Mouse (Mus musculus) forebrain, embryonic 11.5 days (tissue): ENCODE measurements around the gene Cyp2c70. TPM values are rescaled to one million over a fixed set of nuclear protein-coding genes. Genes with fewer than 3 reads are reported as not detected.
"Not testable (repeated sequence)": the region's sequence is repeated elsewhere in the genome, so short reads cannot be mapped to it uniquely, and the experiment has no call there.

ENCODE experiments used
- ATAC-seq: fragments of 200-750 bp; cut with Nextera tagmentation; replicated peaks from 2 replicates; pipeline ENCODE4 v1.8.0; 2017; ENCODE audit warnings: moderate TSS enrichment; ENCODE audit not compliant: low FRiP score
- DNase-seq: peaks from one replicate; pipeline ENCODE4 v3.0.0-alpha.2; 2017; ENCODE audit warnings: low spot score
- H3K27ac ChIP-seq: fragments of 300-500 bp; sonication (generic); 2 replicates; pipeline ENCODE4 v1.5.1; 2014; ENCODE audit warnings: low read depth, low read length
- H3K27me3 ChIP-seq: fragments of 300-500 bp; sonication (generic); 2 replicates; pipeline ENCODE4 v1.6.1; 2014; ENCODE audit warnings: mild to moderate bottlenecking, low read length, mixed read lengths; ENCODE audit not compliant: control insufficient read depth, insufficient read depth
- H3K36me3 ChIP-seq: fragments of 300-500 bp; sonication (generic); 2 replicates; pipeline ENCODE4 v1.6.1; 2014; ENCODE audit warnings: mild to moderate bottlenecking, low read length, moderate library complexity, mixed read lengths; ENCODE audit not compliant: control insufficient read depth, insufficient read depth
- H3K4me1 ChIP-seq: fragments of 300-500 bp; sonication (generic); replicated peaks from 2 replicates; pipeline ENCODE4 v1.6.1; 2014; ENCODE audit warnings: low read length, mixed read lengths; ENCODE audit not compliant: control insufficient read depth, insufficient read depth
- H3K4me2 ChIP-seq: fragments of 300-500 bp; sonication (generic); 2 replicates; pipeline ENCODE4 v1.6.1; 2014; ENCODE audit warnings: low read depth, mild to moderate bottlenecking, low read length, moderate library complexity, mixed read lengths; ENCODE audit not compliant: severe bottlenecking
- H3K4me3 ChIP-seq: fragments of 300-500 bp; sonication (generic); 2 replicates; pipeline ENCODE4 v1.5.1; 2014; ENCODE audit warnings: low read depth, low read length
- H3K9ac ChIP-seq: fragments of 300-500 bp; sonication (generic); 2 replicates; pipeline ENCODE4 v1.6.1; 2014; ENCODE audit warnings: low read length
- H3K9me3 ChIP-seq: fragments of 300-500 bp; sonication (generic); 2 replicates; pipeline ENCODE4 v1.6.1; 2016; ENCODE audit warnings: low read length, mixed read lengths; ENCODE audit not compliant: control insufficient read depth
- WGBS: fragments of 180-500 bp; shearing (Covaris S2); extraction: QIAGEN DNeasy Blood & Tissue Kit; methylation state at CpG from one replicate; pipeline ENCODE4 v1.1.7; 2014; 5-methylcytosine and 5-hydroxymethylcytosine counted together
- polyA plus RNA-seq: library from polyadenylated mRNA; unstranded; fragments of >200 nt; fragmentation: Nextera tagmentation; extraction: Ambion mirVana; gene quantifications from 2 replicates; pipeline ENCODE4 v1.2.1, GENCODE M21; 2014

Cyp2c70 gene
- not detected in 2 replicates for polyA plus RNA-seq

DNA sequence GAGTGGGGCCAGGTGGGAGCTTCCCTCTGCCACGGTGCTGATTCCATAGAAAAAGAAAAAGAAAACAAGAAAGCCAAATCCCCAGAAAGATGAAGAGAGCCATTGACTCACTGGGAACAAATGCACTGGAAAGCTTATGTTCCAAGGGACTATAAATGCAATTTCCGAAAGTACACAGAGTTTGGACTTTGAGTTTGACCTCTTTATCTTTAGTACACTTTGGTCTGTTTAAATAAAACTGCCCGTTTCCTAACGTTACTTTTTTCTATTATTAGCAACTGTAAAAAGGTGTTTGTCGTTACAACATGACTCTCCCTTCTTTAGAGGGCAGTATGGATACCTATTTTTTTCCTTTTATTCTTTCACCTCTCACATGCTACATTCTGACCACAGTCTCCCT lies at the start of gene Cyp2c70:
Cyp2c70 (minus strand) TSS at position 174 of the 400 bp plus-strand sequence.
- Histone ChIP-seq H3K27me3 (no peaks in the 10 kb centered on the region), H3K4me2 (no peak within 1 kb of the TSS), H3K4me3 (no peak within 1 kb of the TSS), H3K36me3 (no peaks in the 10 kb centered on the region), H3K9ac (no peak within 1 kb of the TSS), H3K4me1 (no peaks in the 10 kb centered on the region), H3K9me3 (no peaks in the 10 kb centered on the region), H3K27ac (no peak within 1 kb of the TSS)
- ATAC-seq: no peak
- DNase-seq: no peak
- 81% methylated on average over 5 of the region's 5 CpGs for WGBS

DNA sequence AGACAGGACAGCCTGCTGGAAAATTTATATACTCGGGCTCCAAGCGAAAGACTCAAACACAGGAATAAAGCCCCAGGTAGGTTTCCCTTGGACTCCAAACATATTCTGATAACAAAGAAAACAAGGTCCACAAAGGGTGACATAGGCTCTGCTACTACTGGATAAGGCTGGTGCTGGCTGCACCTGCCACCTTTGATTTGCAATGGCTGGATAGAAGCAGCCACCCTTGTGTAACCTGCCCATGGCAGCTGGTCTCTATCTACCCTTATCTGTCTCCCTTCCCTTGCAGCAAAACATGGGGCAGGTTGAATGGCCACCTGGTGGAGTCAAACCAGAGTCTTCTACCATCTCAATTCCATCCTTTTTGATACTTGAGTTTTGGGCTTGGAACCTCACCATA lies 45.4 kb upstream of the Cyp2c70 start:
- ATAC-seq: no peak
- no peak overlapping the region for H3K9ac ChIP-seq
- 91% methylated on average over 2 of the region's 2 CpGs for WGBS

DNA sequence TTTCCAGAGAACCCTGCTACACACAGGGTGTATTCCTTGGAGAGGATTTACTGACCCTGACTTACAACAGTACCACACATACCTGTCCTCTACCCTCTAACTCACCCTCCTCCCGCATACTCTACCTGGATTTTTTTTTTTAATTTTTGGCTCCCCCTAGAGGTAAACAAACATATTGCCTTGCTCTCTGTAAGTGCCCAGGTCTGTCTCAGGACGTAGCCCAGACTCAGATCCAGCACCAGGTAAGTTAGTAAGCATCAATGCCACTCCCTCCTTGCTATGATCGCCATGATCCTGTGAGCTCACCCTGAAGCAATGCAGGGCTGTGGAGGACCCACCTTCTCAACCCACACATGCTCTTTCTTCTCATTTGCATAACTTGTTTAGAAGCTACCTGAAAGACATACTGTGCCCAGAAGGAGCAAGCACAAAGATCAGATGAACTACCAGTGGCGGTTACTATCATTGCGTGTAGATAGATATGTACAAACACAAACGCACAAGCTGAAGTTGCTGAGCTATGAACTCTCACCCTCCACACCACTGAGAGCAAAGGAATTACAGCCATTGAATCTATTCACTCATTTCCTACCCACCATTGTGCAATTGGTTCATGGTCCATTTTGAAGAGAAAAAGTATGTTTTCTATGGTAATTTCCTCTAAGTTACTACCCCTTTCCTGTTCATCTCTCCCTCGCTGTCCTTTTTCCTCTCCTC lies 44.9 kb upstream of the Cyp2c70 start:
- ATAC-seq: no peak
- H3K27ac ChIP-seq: no peak overlapping the region
- H3K9ac ChIP-seq: no peak overlapping the region
- H3K36me3 ChIP-seq: no peaks in the 10 kb centered on the region
- WGBS: 71% methylated on average over 7 of the region's 7 CpGs
- no peaks in the 10 kb centered on the region for H3K27me3 ChIP-seq
- H3K4me3 ChIP-seq: no peak overlapping the region
- no peaks in the 10 kb centered on the region for H3K4me1 ChIP-seq
- no peak for DNase-seq
- no peak overlapping the region for H3K4me2 ChIP-seq
- H3K9me3 ChIP-seq: no peaks in the 10 kb centered on the region

More for the DNA sequence above, 45.4 kb upstream of the Cyp2c70 start:
- Histone ChIP-seq H3K36me3 (no peaks in the 10 kb centered on the region), H3K27ac (no peak overlapping the region), H3K27me3 (no peaks in the 10 kb centered on the region), H3K9me3 (no peaks in the 10 kb centered on the region), H3K4me1 (no peaks in the 10 kb centered on the region), H3K4me2 (no peak overlapping the region), H3K4me3 (no peak overlapping the region)
- no peak for DNase-seq

DNA sequence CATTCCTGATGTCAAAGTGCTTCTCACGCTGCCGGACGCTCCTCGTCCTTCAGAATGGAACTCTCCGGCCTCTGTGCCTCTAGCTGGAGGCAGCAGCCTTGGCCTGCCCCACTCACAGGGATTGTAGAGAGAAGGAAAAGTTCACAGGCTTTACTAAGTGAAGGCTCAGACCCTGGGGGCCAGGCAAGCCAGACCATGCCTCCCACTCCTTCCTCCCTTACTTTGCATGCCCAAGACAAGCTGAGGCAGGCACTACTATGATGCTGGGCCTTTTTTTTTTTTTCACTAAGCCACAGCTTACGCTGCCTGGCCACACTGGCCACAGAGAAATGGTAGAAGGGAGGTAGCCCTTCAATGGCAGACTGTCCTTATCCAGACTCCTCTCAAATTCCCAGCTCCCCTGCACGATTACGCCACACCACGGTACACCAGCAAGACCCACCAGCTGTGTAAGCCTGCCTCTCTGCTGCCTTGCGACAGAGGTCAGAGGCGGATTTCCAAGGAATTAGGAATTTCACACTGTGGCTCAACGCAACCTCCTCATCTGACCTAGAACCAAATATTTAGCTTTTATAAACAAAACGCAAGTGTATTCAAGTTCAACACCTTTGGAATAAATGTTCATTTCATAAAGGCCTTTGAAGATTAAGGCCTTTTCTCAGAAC lies 44.1 kb upstream of the Cyp2c70 start:
- WGBS: 86% methylated on average over 13 of the region's 13 CpGs
- H3K4me3 ChIP-seq: no peak overlapping the region
- H3K36me3 ChIP-seq: no peaks in the 10 kb centered on the region
- ATAC-seq (no peak), DNase-seq (no peak)
- H3K4me1 ChIP-seq: no peaks in the 10 kb centered on the region
- H3K27ac ChIP-seq: no peak overlapping the region
- no peaks in the 10 kb centered on the region for H3K27me3 ChIP-seq
- no peak overlapping the region for H3K9ac ChIP-seq
- no peak overlapping the region for H3K4me2 ChIP-seq
- H3K9me3 ChIP-seq: no peaks in the 10 kb centered on the region

DNA sequence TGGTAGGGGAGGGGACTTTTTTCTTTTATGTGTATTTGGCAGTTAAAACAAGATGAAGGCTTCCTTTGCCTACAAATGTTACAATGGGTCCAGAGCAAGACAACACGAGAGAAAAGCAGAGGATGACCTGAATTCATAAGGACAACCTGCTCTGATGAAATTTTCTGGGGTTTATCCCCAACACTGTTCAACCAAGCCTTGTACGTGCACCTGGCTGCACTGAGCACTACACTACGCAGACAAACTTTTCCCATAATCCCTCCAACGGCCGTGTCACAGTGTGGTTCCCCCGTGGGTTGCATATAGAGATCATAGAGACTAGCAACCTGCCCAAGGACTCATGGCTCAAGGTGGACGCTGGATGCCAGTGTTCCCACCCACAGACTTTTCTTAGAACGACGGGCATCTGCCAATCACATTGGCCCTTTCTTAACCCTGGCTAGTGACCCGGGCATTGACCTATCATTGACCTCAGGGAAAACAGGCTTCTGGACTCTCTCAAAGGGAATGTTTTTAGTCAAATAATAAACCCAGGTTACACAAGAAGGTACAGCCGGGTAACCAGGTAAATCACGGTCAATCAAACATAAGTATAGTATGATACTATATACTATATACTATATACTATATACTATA lies 39.5 kb upstream of the Cyp2c70 start:
- ATAC-seq (no peak), DNase-seq (no peak)
- 88% methylated on average over 12 of the region's 12 CpGs for WGBS
- no peak overlapping the region for H3K4me3 ChIP-seq
- H3K9ac ChIP-seq: no peak overlapping the region
- H3K36me3 ChIP-seq: no peaks in the 10 kb centered on the region
- H3K27me3 ChIP-seq: no peaks in the 10 kb centered on the region
- H3K4me1 ChIP-seq: no peaks in the 10 kb centered on the region
- H3K4me2 ChIP-seq: no peak overlapping the region
- no peaks in the 10 kb centered on the region for H3K9me3 ChIP-seq
- no peak overlapping the region for H3K27ac ChIP-seq

DNA sequence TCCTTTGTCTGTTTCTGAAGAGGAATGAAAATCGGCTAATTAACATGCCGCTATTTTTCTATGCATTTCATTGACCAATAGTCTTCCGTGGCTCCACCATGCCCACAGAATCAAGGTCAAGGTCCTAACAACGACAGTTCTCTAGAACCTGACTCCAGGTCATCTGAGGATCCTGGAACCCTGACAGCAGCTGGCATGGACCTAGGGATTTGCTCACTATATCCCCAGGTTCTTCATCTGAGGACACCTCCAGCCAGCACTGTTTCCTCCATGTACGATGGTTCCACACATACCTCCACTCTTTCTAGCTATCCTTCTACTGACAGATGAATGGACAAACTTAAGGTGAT lies 38.6 kb upstream of the Cyp2c70 start:
- Histone ChIP-seq H3K9me3 (no peaks in the 10 kb centered on the region), H3K36me3 (no peaks in the 10 kb centered on the region), H3K4me1 (no peaks in the 10 kb centered on the region), H3K4me2 (no peak overlapping the region), H3K4me3 (no peak overlapping the region), H3K9ac (no peak overlapping the region), H3K27ac (no peak overlapping the region), H3K27me3 (no peaks in the 10 kb centered on the region)
- DNase-seq (no peak), ATAC-seq (no peak)
- 71% methylated on average over 5 of the region's 5 CpGs for WGBS

DNA sequence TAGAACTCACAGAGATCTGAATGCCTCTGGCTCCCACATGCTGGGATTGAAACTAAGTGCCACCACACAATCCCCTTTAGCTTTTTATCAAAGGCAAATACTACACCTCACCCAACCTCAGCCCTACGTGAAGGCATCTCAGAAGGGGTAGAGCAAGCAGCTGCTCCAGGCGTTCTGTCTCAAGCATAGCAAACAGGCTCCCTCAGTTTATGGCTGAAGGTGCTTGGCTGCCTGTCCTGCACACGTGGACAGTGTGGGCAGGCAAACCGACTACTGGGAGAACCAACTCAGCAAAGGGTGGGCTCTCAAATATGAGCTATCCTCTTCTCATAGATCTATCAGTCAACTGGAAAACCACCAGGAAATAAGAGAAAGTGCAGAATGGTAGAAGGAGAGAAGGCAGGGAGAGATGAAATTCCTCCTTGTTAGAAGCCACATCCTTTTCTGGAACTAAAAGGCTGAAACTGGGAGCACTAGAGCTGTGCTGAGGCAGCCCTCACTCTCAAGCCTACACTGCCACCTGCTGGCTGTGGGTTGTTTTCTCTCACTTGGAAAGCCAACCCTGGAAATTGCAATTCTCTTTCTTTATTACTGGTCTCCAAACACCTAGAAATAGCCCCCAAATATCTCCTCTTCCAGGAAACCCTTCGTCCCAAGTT lies 38.1 kb upstream of the Cyp2c70 start:
- no peak overlapping the region for H3K4me3 ChIP-seq
- 73% methylated on average over 5 of the region's 5 CpGs for WGBS
- no peaks in the 10 kb centered on the region for H3K9me3 ChIP-seq
- H3K4me2 ChIP-seq: no peak overlapping the region
- no peak overlapping the region for H3K9ac ChIP-seq
- no peaks in the 10 kb centered on the region for H3K36me3 ChIP-seq
- DNase-seq (peak; percentile 83), ATAC-seq (peak; percentile 69)
- H3K27me3 ChIP-seq: no peaks in the 10 kb centered on the region
- H3K4me1 ChIP-seq: no peaks in the 10 kb centered on the region
- no peak overlapping the region for H3K27ac ChIP-seq

DNA sequence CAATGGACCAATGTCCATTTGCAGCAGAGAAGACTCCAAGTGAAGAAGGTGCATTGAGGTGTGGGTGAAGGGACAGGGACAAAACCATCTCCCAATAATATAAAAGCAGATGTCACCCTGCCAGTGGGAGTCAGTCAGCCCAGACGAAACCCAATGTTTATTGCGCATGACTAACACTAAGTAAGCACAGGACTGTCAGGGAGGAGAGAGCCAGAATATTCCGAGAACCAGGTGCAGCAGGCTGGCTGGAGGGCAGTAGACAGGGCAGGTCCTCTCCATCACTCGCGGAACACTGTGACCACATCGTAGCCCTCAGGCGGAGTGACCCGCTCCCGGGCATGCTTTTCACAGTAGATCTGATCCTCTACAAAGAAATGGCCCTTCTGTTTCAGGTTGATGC lies 35.2 kb upstream of the Cyp2c70 start:
- H3K9me3 ChIP-seq, DNase-seq, H3K36me3 ChIP-seq, H3K4me3 ChIP-seq, H3K9ac ChIP-seq, H3K27ac ChIP-seq, H3K27me3 ChIP-seq, ATAC-seq, H3K4me1 ChIP-seq, H3K4me2 ChIP-seq: not testable (repeated sequence)
- 98% methylated on average over 9 of the region's 9 CpGs for WGBS
